Mouse (Mus musculus) myocyte (in vitro differentiated cells): Measurements from ENCODE around the gene Apoa4. TPM values are rescaled to one million over a fixed set of nuclear protein-coding genes. Genes with fewer than 3 reads are reported as not detected.

Source experiments
- H3K27me3 ChIP-seq: one replicate; pipeline ENCODE4 v1.6.1; 2011; ENCODE audit not compliant: control insufficient read depth, insufficient read depth, insufficient read length
- H3K36me3 ChIP-seq: one replicate; pipeline ENCODE4 v1.6.1; 2011; ENCODE audit not compliant: control insufficient read depth, insufficient read depth
- H3K4me2 ChIP-seq: one replicate; pipeline ENCODE4 v1.6.1; 2011; ENCODE audit warnings: low read depth, control low read depth
- H3K4me3 ChIP-seq: one replicate; pipeline ENCODE4 v1.5.1; 2011; ENCODE audit warnings: mild to moderate bottlenecking, control low read depth, moderate library complexity
- H3K79me2 ChIP-seq: one replicate; pipeline ENCODE4 v1.6.1; 2011; ENCODE audit not compliant: control insufficient read depth, insufficient read depth
- H3ac ChIP-seq: one replicate; pipeline ENCODE4 v1.6.1; 2011; ENCODE audit not compliant: control insufficient read depth, insufficient read length
- CEBPB ChIP-seq: IDR thresholded peaks from 2 replicates; pipeline ENCODE4 v1.6.1; 2011; ENCODE audit warnings: mild to moderate bottlenecking, moderate library complexity; ENCODE audit not compliant: poor library complexity, insufficient read depth, severe bottlenecking
- E2F4 ChIP-seq: IDR thresholded peaks from one replicate; pipeline ENCODE4 v1.6.1; 2011; ENCODE audit warnings: mild to moderate bottlenecking, control low read depth, moderate library complexity; ENCODE audit not compliant: insufficient read depth
- MAX ChIP-seq: IDR thresholded peaks from one replicate; pipeline ENCODE4 v1.6.1; 2011; ENCODE audit warnings: low read depth, mild to moderate bottlenecking, control low read depth
- MYOD1 ChIP-seq, 3 experiments: IDR thresholded peaks; one replicate each; pipeline ENCODE4 v1.6.1; 2011; ENCODE audit warnings: control low read depth in 2 of 3, low read depth in 2 of 3, mild to moderate bottlenecking in 2 of 3, moderate library complexity in 1 of 3; ENCODE audit not compliant: insufficient read length in 2 of 3, control insufficient read depth in 1 of 3
- MYOG ChIP-seq, 3 experiments: IDR thresholded peaks; one replicate each; pipeline ENCODE4 v1.6.1; 2011; ENCODE audit warnings: control low read depth in 2 of 3, low read depth in 2 of 3, mild to moderate bottlenecking in 2 of 3; ENCODE audit not compliant: insufficient read length in 2 of 3, control insufficient read depth in 1 of 3, insufficient read depth in 1 of 3
- POLR2A ChIP-seq: IDR thresholded peaks from one replicate; pipeline ENCODE4 v1.6.1; 2011; ENCODE audit warnings: low read depth, mild to moderate bottlenecking, control low read depth, moderate library complexity; ENCODE audit not compliant: insufficient read length
- POLR2AphosphoS2 ChIP-seq: IDR thresholded peaks from one replicate; pipeline ENCODE4 v1.6.1; 2011; ENCODE audit warnings: low read depth, control low read depth; ENCODE audit not compliant: insufficient read length
- REST ChIP-seq: IDR thresholded peaks from one replicate; pipeline ENCODE4 v1.6.1; 2011; ENCODE audit warnings: mild to moderate bottlenecking, control low read depth, moderate library complexity; ENCODE audit not compliant: insufficient read depth, insufficient read length
- SRF ChIP-seq: IDR thresholded peaks from one replicate; pipeline ENCODE4 v1.6.1; 2011; ENCODE audit warnings: low read depth; ENCODE audit not compliant: control insufficient read depth, insufficient read length
- TCF12 ChIP-seq: IDR thresholded peaks from one replicate; pipeline ENCODE4 v1.6.1; 2011; ENCODE audit warnings: mild to moderate bottlenecking, control low read depth; ENCODE audit not compliant: poor library complexity, insufficient read depth, severe bottlenecking
- TCF3 ChIP-seq: IDR thresholded peaks from one replicate; pipeline ENCODE4 v1.6.1; 2011; ENCODE audit warnings: low read depth, control low read depth; ENCODE audit not compliant: insufficient read length
- USF1 ChIP-seq: IDR thresholded peaks from one replicate; pipeline ENCODE4 v1.6.1; 2011; ENCODE audit warnings: low read depth, mild to moderate bottlenecking, control low read depth, moderate library complexity
- polyA plus RNA-seq: library from polyadenylated mRNA; unstranded; fragments of >200 nt; fragmentation: generic; extraction: Trizol; gene quantifications from one replicate; pipeline ENCODE4 v1.2.1, GENCODE M21; 2012; ENCODE audit warnings: missing spikeins

Gene Apoa4
- polyA plus RNA-seq, 1 experiment, result not detected

- TF ChIP-seq CEBPB, result no peak
- TF ChIP-seq REST, result no peak
- TF ChIP-seq E2F4, result no peak
- no peak for TF ChIP-seq MYOG (IDR thresholded peaks at IDR 0.05; ENCODE audit: control insufficient read depth in 1 of 3, insufficient read depth in 1 of 3, insufficient read length in 2 of 3, low read depth in 2 of 3)
- TF ChIP-seq USF1, result no peak
- no peak for TF ChIP-seq MYOD1 (IDR thresholded peaks at IDR 0.05; ENCODE audit: control insufficient read depth in 1 of 3, insufficient read length in 2 of 3, low read depth in 2 of 3)
- TF ChIP-seq TCF3, result no peak
- no peak for TF ChIP-seq POLR2AphosphoS2
- TF ChIP-seq SRF, result no peak
- TF ChIP-seq POLR2A, result no peak
- TF ChIP-seq MAX, result no peak
- TF ChIP-seq TCF12, result no peak
Measured at GRCm38 (mm10) chr9:46214946-46215337, 25.6 kb upstream of the Apoa4 start.

GRCm38 (mm10) chr9:46215338-46216322, 24.9 kb upstream of the Apoa4 start:
- Histone ChIP-seq H3K27me3 (no peaks in the 10 kb centered on the region), H3K79me2 (no peaks in the 10 kb centered on the region), H3ac (no peak overlapping the region), H3K36me3 (no peaks in the 10 kb centered on the region), H3K4me3 (no peak overlapping the region), H3K4me2 (no peak overlapping the region)
- TF ChIP-seq CEBPB (0 out of 2 replicates have a peak, but pooled peaks have one; percentile 46), MAX (no peak)

More at GRCm38 (mm10) chr9:46214946-46215337, 25.6 kb upstream of the Apoa4 start:
- no peaks in the 10 kb centered on the region for H3K36me3 ChIP-seq
- H3K4me2 ChIP-seq, result no peak overlapping the region
- no peak overlapping the region for H3K4me3 ChIP-seq
- no peak overlapping the region for H3ac ChIP-seq
- no peaks in the 10 kb centered on the region for H3K27me3 ChIP-seq
- no peaks in the 10 kb centered on the region for H3K79me2 ChIP-seq

- no peak overlapping the region for H3ac ChIP-seq
- TF ChIP-seq MAX (no peak), MYOD1 (IDR thresholded peaks at IDR 0.05; ENCODE audit: control insufficient read depth in 1 of 3, insufficient read length in 2 of 3, low read depth in 2 of 3) (no peak), POLR2A (no peak), TCF12 (no peak), POLR2AphosphoS2 (no peak), REST (no peak), SRF (no peak), MYOG (IDR thresholded peaks at IDR 0.05; ENCODE audit: control insufficient read depth in 1 of 3, insufficient read depth in 1 of 3, insufficient read length in 2 of 3, low read depth in 2 of 3) (no peak), USF1 (no peak)
- H3K4me2 ChIP-seq, result no peak overlapping the region
- no peaks in the 10 kb centered on the region for H3K79me2 ChIP-seq
- no peaks in the 10 kb centered on the region for H3K36me3 ChIP-seq
- H3K27me3 ChIP-seq, result no peaks in the 10 kb centered on the region
- H3K4me3 ChIP-seq, result no peak overlapping the region
Measured at GRCm38 (mm10) chr9:46216744-46217470, 23.6 kb upstream of the Apoa4 start.

GRCm38 (mm10) chr9:46218176-46218575, 22.3 kb upstream of the Apoa4 start:
- Histone ChIP-seq H3K4me2 (no peak overlapping the region), H3K36me3 (no peaks in the 10 kb centered on the region), H3ac (no peak overlapping the region), H3K4me3 (no peak overlapping the region), H3K79me2 (no peaks in the 10 kb centered on the region), H3K27me3 (no peaks in the 10 kb centered on the region)
- TF ChIP-seq POLR2A (no peak), MYOD1 (IDR thresholded peaks at IDR 0.05; ENCODE audit: control insufficient read depth in 1 of 3, insufficient read length in 2 of 3, low read depth in 2 of 3) (no peak), POLR2AphosphoS2 (no peak), MYOG (IDR thresholded peaks at IDR 0.05; ENCODE audit: control insufficient read depth in 1 of 3, insufficient read depth in 1 of 3, insufficient read length in 2 of 3, low read depth in 2 of 3) (no peak), CEBPB (no peak), SRF (no peak), REST (no peak), E2F4 (no peak), TCF3 (no peak), MAX (no peak), USF1 (no peak), TCF12 (no peak)

GRCm38 (mm10) chr9:46223090-46223489, 17.4 kb upstream of the Apoa4 start:
- Histone ChIP-seq H3K36me3 (no peaks in the 10 kb centered on the region), H3K79me2 (no peaks in the 10 kb centered on the region), H3ac (no peak overlapping the region), H3K4me2 (no peak overlapping the region), H3K4me3 (no peak overlapping the region), H3K27me3 (no peaks in the 10 kb centered on the region)
- TF ChIP-seq MYOG (IDR thresholded peaks at IDR 0.05; ENCODE audit: control insufficient read depth in 1 of 3, insufficient read depth in 1 of 3, insufficient read length in 2 of 3, low read depth in 2 of 3) (no peak), SRF (no peak), REST (no peak), TCF3 (no peak), POLR2AphosphoS2 (no peak), MYOD1 (IDR thresholded peaks at IDR 0.05; ENCODE audit: control insufficient read depth in 1 of 3, insufficient read length in 2 of 3, low read depth in 2 of 3) (no peak), MAX (no peak), USF1 (no peak), E2F4 (no peak), CEBPB (no peak), TCF12 (no peak), POLR2A (no peak)
